Comparison of ENCODE assay signal across 8 mouse cellular contexts in the genomic region with DNA sequence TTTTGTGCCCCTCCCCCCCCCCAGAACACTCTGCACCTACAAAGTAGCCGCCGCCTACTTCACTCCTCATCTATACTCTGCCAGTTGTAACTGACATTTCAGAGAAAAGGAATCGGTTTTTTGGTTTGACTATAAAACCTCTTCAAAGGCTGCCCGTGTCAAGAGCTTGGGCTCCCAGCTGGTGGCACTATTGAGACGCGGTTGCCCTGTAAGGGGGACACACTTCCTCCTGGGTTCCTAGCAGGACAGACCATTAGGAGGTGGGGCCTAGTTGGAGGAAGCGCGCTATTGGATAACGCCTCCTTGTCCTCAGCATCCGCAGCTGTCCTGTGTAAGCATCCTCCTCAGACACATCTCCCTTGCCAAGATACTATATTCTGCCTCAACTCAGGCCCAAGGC. TPM values are rescaled to one million over a fixed set of nuclear protein-coding genes. Genes with fewer than 3 reads are reported as not detected.
DNase-seq lines count a peak whose midpoint lies in the region; ATAC-seq and TF ChIP-seq lines count a peak whose summit lies in the region.

No protein-coding gene starts in this region.

- no peak overlapping the region for H3K9ac ChIP-seq in liver, embryonic 14.5 days (replicated peaks)
- H3K9ac ChIP-seq in neural tube, embryonic 13.5 days = no peak overlapping the region

- no peaks in the 10 kb centered on the region for H3K36me3 ChIP-seq in C2C12 (ENCODE audit: control insufficient read depth, insufficient read depth)
- H3K36me3 ChIP-seq in liver, embryonic 14.5 days (replicated peaks; ENCODE audit: control insufficient read depth, insufficient read depth, low read depth) = no peaks in the 10 kb centered on the region
- H3K36me3 ChIP-seq in neural tube, embryonic 13.5 days = no peaks in the 10 kb centered on the region

- H3ac ChIP-seq in C2C12 (ENCODE audit: control insufficient read depth, insufficient read length, low read depth) = no peak overlapping the region

- ATAC-seq in liver, embryonic 14.5 days (ENCODE audit: insufficient read depth) = no peak
- ATAC-seq in neural tube, embryonic 13.5 days (ENCODE audit: low read depth) = peak; percentile 54; the same call in 1 of the 2 replicates

- TF ChIP-seq EP300 in liver, embryonic 14.5 days (IDR thresholded peaks at IDR 0.05; ENCODE audit: low read depth) = no peak

- DNase-seq in gastrocnemius, postnatal 10 days = peak; percentile 49
- no peak for DNase-seq in gastrocnemius, postnatal 25 days
- peak; percentile 87 for DNase-seq in brain, embryonic 14.5 days (ENCODE audit: low read depth)
- DNase-seq in heart, postnatal 4 days = peak; percentile 64
- peak in 1 of 3 experiments; percentile 17 for DNase-seq in liver, embryonic 14.5 days (ENCODE audit: low read depth in 3 of 3, low spot score in 3 of 3)
- no peak for DNase-seq in c-Kit-positive CD71-positive TER-119-positive erythroid progenitor cells, embryonic 14.5 days (ENCODE audit: low spot score)

- H3K4me2 ChIP-seq in liver, embryonic 14.5 days (ENCODE audit: low read depth) = no peak overlapping the region
- H3K4me2 ChIP-seq in neural tube, embryonic 13.5 days = peak overlapping the region; percentile 23; the same call in 1 of the 2 replicates

- no peak overlapping the region for H3K4me3 ChIP-seq in C2C12 (ENCODE audit: insufficient read depth, poor library complexity, severe bottlenecking)
- no peak overlapping the region for H3K4me3 ChIP-seq in liver, embryonic 14.5 days (ENCODE audit: insufficient read depth in 1 of 2, low read depth in 2 of 2, low read length in 2 of 2)
- no peak overlapping the region for H3K4me3 ChIP-seq in neural tube, embryonic 13.5 days

- 1% methylated on average over 10 of the region's 10 CpGs for WGBS in liver, embryonic 14.5 days (ENCODE audit: insufficient replicate concordance)
- WGBS in neural tube, embryonic 13.5 days = 2% methylated on average over 10 of the region's 10 CpGs

- no peaks in the 10 kb centered on the region for H3K79me3 ChIP-seq in C2C12 (ENCODE audit: low read depth)

- no peaks in the 10 kb centered on the region for H3K9me3 ChIP-seq in liver, embryonic 14.5 days (ENCODE audit: control insufficient read depth, low read length)
- no peaks in the 10 kb centered on the region for H3K9me3 ChIP-seq in neural tube, embryonic 13.5 days

- no peaks in the 10 kb centered on the region for H3K4me1 ChIP-seq in liver, embryonic 14.5 days (replicated peaks; ENCODE audit: control insufficient read depth in 2 of 2, insufficient read depth in 2 of 2, low read length in 1 of 2)
- peaks cover 31% of the 10 kb centered on the region for H3K4me1 ChIP-seq in neural tube, embryonic 13.5 days (replicated peaks)

- peaks cover 64% of the 10 kb centered on the region for H3K27me3 ChIP-seq in C2C12 (ENCODE audit: control insufficient read depth, insufficient read depth, insufficient read length)
- H3K27me3 ChIP-seq in liver, embryonic 14.5 days (ENCODE audit: control insufficient read depth, insufficient read depth, low read length) = no peaks in the 10 kb centered on the region; the same call in 1 of the 2 replicates
- peaks cover 4% of the 10 kb centered on the region; the same call in 1 of the 2 replicates for H3K27me3 ChIP-seq in neural tube, embryonic 13.5 days

- TF ChIP-seq POLR2A in brain, embryonic 14.5 days (IDR thresholded peaks at IDR 0.05; ENCODE audit: borderline replicate concordance, extremely low read depth, insufficient read depth, insufficient read length, poor library complexity, severe bottlenecking) = no peak

- no peak overlapping the region for H3K27ac ChIP-seq in liver, embryonic 14.5 days
- no peak overlapping the region for H3K27ac ChIP-seq in neural tube, embryonic 13.5 days (replicated peaks)

- no peaks in the 10 kb centered on the region for H3K79me2 ChIP-seq in C2C12 (ENCODE audit: control insufficient read depth, insufficient read depth)

- TF ChIP-seq CTCF in C2C12 (IDR thresholded peaks at IDR 0.05; ENCODE audit: control insufficient read depth, insufficient read depth, insufficient read length) = peak; percentile 4
- peak; percentile 68 for TF ChIP-seq CTCF in brain, embryonic 14.5 days (IDR thresholded peaks at IDR 0.05; ENCODE audit: borderline replicate concordance, extremely low read depth, insufficient read depth, insufficient read length)
- TF ChIP-seq CTCF in liver, embryonic 14.5 days (IDR thresholded peaks at IDR 0.05; ENCODE audit: low read depth) = peak; percentile 50

TF ChIP-seq in C2C12, 6 proteins besides CTCF, POLR2A, EP300 and RAD21:
- TF ChIP-seq MAX (IDR thresholded peaks at IDR 0.05) = no peak
- no peak for TF ChIP-seq MYOG (IDR thresholded peaks at IDR 0.05; ENCODE audit: control insufficient read depth, extremely low read depth, insufficient read length)
- TF ChIP-seq CEBPB (IDR thresholded peaks at IDR 0.05; ENCODE audit: low read depth) = no peak
TF ChIP-seq in C2C12: peak in this region for 0.

RNA-seq across cellular contexts. Expression of gene Ift27, which starts 10.9 kb away (rescaled TPM):
- 10 to 100 TPM; 50.9 to 53.5 TPM for total RNA-seq in gastrocnemius, postnatal 10 days (2021)
- total RNA-seq in gastrocnemius, postnatal 25 days (2021) = 10 to 100 TPM; 20.2 to 22.5 TPM
- polyA plus RNA-seq in C2C12 (2012; fragmentation: generic; extraction: Trizol) = 34.5 TPM
- polyA plus RNA-seq in brain, embryonic 14.5 days (2012; rRNA removed) = 56.7 and 68.1 TPM in 2 replicates
- 10 to 100 TPM; 16.5 to 18.6 TPM for total RNA-seq in heart, postnatal 4 days (2021)
- polyA plus RNA-seq in liver, embryonic 14.5 days (2012; rRNA removed) = 11.0 and 13.5 TPM in 2 replicates
- polyA plus RNA-seq in liver, embryonic 14.5 days (2014; fragmentation: Nextera tagmentation; extraction: Ambion mirVana) = 37.8 and 40.8 TPM in 2 replicates
- 88.5 and 96.9 TPM in 2 replicates for polyA plus RNA-seq in neural tube, embryonic 13.5 days (2015; fragmentation: Nextera tagmentation; extraction: Ambion mirVana)

RNA-seq across cellular contexts. Expression of gene Pvalb, which starts 21.3 kb away (rescaled TPM):
- over 10,000 TPM; 11,172 to 13,407 TPM for total RNA-seq in gastrocnemius, postnatal 10 days (2021)
- total RNA-seq in gastrocnemius, postnatal 25 days (2021) = over 10,000 TPM; 18,412 to 20,409 TPM
- polyA plus RNA-seq in C2C12 (2012; fragmentation: generic; extraction: Trizol) = 0.06 TPM
- polyA plus RNA-seq in brain, embryonic 14.5 days (2012; rRNA removed) = 1.00 and 2.9 TPM in 2 replicates
- total RNA-seq in heart, postnatal 4 days (2021) = under 1 TPM; 0.76 to 0.95 TPM
- not detected in 2 replicates for polyA plus RNA-seq in liver, embryonic 14.5 days (2012; rRNA removed)
- not detected in 2 replicates for polyA plus RNA-seq in liver, embryonic 14.5 days (2014; fragmentation: Nextera tagmentation; extraction: Ambion mirVana)
- polyA plus RNA-seq in neural tube, embryonic 13.5 days (2015; fragmentation: Nextera tagmentation; extraction: Ambion mirVana) = 2.5 and 4.1 TPM in 2 replicates

RNA-seq across cellular contexts. Expression of gene Ncf4, which starts 59.7 kb away (rescaled TPM):
- 1 to 10 TPM in 1 of 2 experiments, under 1 TPM in 1; 0.96 to 2.1 TPM for total RNA-seq in gastrocnemius, postnatal 10 days (2021)
- total RNA-seq in gastrocnemius, postnatal 25 days (2021) = 1 to 10 TPM; 1.2 to 1.4 TPM
- 0.67 TPM for polyA plus RNA-seq in C2C12 (2012; fragmentation: generic; extraction: Trizol)
- 0.66 and 1.1 TPM in 2 replicates for polyA plus RNA-seq in brain, embryonic 14.5 days (2012; rRNA removed)
- 1 to 10 TPM; 1.9 to 2.1 TPM for total RNA-seq in heart, postnatal 4 days (2021)
- 23.8 and 32.0 TPM in 2 replicates for polyA plus RNA-seq in liver, embryonic 14.5 days (2012; rRNA removed)
- 32.9 and 38.8 TPM in 2 replicates for polyA plus RNA-seq in liver, embryonic 14.5 days (2014; fragmentation: Nextera tagmentation; extraction: Ambion mirVana)
- polyA plus RNA-seq in neural tube, embryonic 13.5 days (2015; fragmentation: Nextera tagmentation; extraction: Ambion mirVana) = 1.1 and 1.9 TPM in 2 replicates

Comparison
In these comparisons a context has a peak if more than half of its experiments do, and no peak if none do; other contexts are left out.
1. DNase-seq: peak in gastrocnemius, postnatal 10 days (single experiment), brain, embryonic 14.5 days (single experiment) and heart, postnatal 4 days (single experiment); none in gastrocnemius, postnatal 25 days (single experiment) and c-Kit-positive CD71-positive TER-119-positive erythroid progenitor cells, embryonic 14.5 days (single experiment).
2. CTCF ChIP-seq: peak in every context shown above with its lines; median percentile 68 in brain, embryonic 14.5 days; 50 in liver, embryonic 14.5 days; 4 in C2C12.